Mouse (Mus musculus) ES-E14 (cell line): Measurements from ENCODE around the gene Grrp1.

Experiments used
- ZC3H11A ChIP-seq: IDR thresholded peaks from 2 replicates; pipeline ENCODE4 v1.6.1; 2012; ENCODE audit warnings: low read depth, mild to moderate bottlenecking, inconsistent platforms, low read length, borderline replicate concordance
- ZNF384 ChIP-seq: IDR thresholded peaks from 2 replicates; pipeline ENCODE4 v1.6.1; 2012; ENCODE audit warnings: low read depth, low read length, inconsistent platforms

DNA sequence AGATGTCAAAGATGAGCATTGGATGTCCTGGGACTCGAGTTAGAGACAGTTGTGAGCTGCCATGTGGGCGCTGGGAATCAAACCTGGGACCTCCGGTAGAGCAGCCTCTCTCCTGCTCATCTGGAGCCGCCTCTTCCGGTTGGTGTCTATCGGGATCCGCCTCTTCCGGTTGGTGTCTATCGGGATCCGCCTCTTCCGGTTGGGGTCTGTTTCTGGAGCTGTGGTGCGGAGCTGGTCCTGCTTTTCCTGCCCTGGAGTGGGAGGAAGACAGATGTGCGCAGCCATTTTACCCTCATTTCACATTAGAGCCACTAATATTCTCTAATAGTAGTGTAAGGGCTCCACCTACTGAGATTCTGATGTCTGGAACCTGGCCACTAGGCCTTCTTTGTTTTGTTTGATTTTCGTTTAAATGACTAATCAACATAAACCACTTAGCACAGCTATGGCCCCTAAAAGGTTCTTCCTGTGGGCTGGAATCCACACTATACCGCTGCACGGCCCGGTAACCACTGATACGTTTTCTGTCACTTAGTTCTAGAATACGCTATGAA, 14.3 kb upstream of the Grrp1 start:
- TF ChIP-seq ZNF384 = no peak
- no peak for TF ChIP-seq ZC3H11A
